Mouse (Mus musculus) heart, adult 11 months (tissue): ENCODE measurements at regions not wholly inside any gene's neighbourhood (a gene's known extent, or its start where the extent isn't known, plus 50 kb on each side); places are given as distances from the start of the nearest gene placed in this dataset.
"Not testable (repeated sequence)": the region's sequence is repeated elsewhere in the genome, so short reads cannot be mapped to it uniquely, and the experiment has no call there.

Experiments used
- DNase-seq: peaks from one replicate; pipeline ENCODE4 v3.0.0; 2022

- DNase-seq = not testable (repeated sequence)
Measured at GRCm38 (mm10) chr14:53785547-53785946, 468.4 kb downstream of the Dad1 start.

- DNase-seq = no peak
Measured at GRCm38 (mm10) chr14:53777375-53777774, 476.5 kb downstream of the Dad1 start.

GRCm38 (mm10) chr14:53776717-53777116 lies 477.2 kb downstream of the Dad1 start:
- DNase-seq = not testable (repeated sequence)

- not testable (repeated sequence) for DNase-seq
Measured at GRCm38 (mm10) chr14:53766501-53766900, 487.4 kb downstream of the Dad1 start.

- DNase-seq = not testable (repeated sequence)
Measured at GRCm38 (mm10) chr14:53765918-53766317, 488.0 kb downstream of the Dad1 start.

- not testable (repeated sequence) for DNase-seq
Measured at GRCm38 (mm10) chr14:53760578-53760977, 493.3 kb downstream of the Dad1 start.

GRCm38 (mm10) chr14:53757782-53758181 lies 496.1 kb downstream of the Dad1 start:
- not testable (repeated sequence) for DNase-seq

- DNase-seq = not testable (repeated sequence)
Measured at GRCm38 (mm10) chr14:53757095-53757494, 496.8 kb downstream of the Dad1 start.

GRCm38 (mm10) chr14:53750703-53751441 lies 503.0 kb downstream of the Dad1 start:
- DNase-seq = no peak

GRCm38 (mm10) chr14:53743552-53743951 lies 510.4 kb downstream of the Dad1 start:
- DNase-seq = not testable (repeated sequence)

- not testable (repeated sequence) for DNase-seq
Measured at GRCm38 (mm10) chr14:53742864-53743263, 511.0 kb downstream of the Dad1 start.

- not testable (repeated sequence) for DNase-seq
Measured at GRCm38 (mm10) chr14:53741246-53741645, 512.7 kb downstream of the Dad1 start.

- DNase-seq = not testable (repeated sequence)
Measured at GRCm38 (mm10) chr14:53737962-53738361, 515.9 kb downstream of the Dad1 start.

- not testable (repeated sequence) for DNase-seq
Measured at GRCm38 (mm10) chr14:53736274-53736673, 517.6 kb downstream of the Dad1 start.

GRCm38 (mm10) chr14:53731600-53731999 lies 522.3 kb downstream of the Dad1 start:
- not testable (repeated sequence) for DNase-seq

- not testable (repeated sequence) for DNase-seq
Measured at GRCm38 (mm10) chr14:53729877-53730276, 524.0 kb downstream of the Dad1 start.

- not testable (repeated sequence) for DNase-seq
Measured at GRCm38 (mm10) chr14:53729149-53729548, 524.8 kb downstream of the Dad1 start.

- not testable (repeated sequence) for DNase-seq
Measured at GRCm38 (mm10) chr14:53726914-53727313, 527.0 kb downstream of the Dad1 start.

- not testable (repeated sequence) for DNase-seq
Measured at GRCm38 (mm10) chr14:53723611-53724010, 530.3 kb downstream of the Dad1 start.

GRCm38 (mm10) chr14:53721901-53722300 lies 532.0 kb downstream of the Dad1 start:
- DNase-seq = not testable (repeated sequence)

GRCm38 (mm10) chr14:53709627-53710026 lies 544.3 kb downstream of the Dad1 start:
- DNase-seq = not testable (repeated sequence)

GRCm38 (mm10) chr14:53704351-53704750 lies 549.6 kb downstream of the Dad1 start:
- DNase-seq = not testable (repeated sequence)

- DNase-seq = not testable (repeated sequence)
Measured at GRCm38 (mm10) chr14:53703593-53703992, 550.3 kb downstream of the Dad1 start.

- DNase-seq = not testable (repeated sequence)
Measured at GRCm38 (mm10) chr14:53684100-53684499, 569.8 kb downstream of the Dad1 start.
